Mouse (Mus musculus): ENCODE data around the gene Ccdc81.

DNA sequence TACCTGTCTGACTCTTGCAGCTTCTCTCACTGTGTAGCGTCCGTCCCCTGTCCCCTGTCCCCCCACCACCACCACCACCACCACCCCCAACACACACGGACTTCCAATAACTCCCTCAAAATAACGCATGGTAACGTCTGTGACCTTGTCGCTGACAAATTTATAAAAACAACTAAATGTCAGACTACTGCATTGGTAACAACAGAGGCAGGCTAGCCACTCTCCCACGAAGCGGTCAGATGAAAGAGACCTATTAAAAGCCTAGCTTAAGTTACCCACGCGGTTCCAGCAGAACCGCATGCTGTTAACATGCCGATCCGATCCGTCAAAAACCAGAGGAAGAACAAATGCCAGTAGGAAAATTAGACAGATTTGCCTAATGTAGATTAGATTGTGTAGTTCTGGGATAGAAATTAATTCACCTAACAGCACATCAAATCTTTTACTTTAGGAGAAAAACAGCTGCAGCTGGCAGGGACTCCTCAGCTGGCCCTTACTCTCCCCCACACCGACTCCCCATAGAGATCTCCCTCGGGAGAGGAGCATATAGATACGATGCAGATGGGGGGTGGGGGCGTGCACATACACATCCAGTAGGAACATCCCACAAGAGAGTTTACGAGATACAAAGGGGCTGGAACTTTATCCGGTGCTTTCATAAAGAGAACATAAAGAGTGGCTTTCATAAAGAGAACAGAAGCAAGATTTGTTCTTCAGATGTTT, 5.6 kb upstream of the Ccdc81 start:
- TF ChIP-seq CTCF (IDR thresholded peaks at IDR 0.05; ENCODE audit: low read depth) (no peak), EP300 (IDR thresholded peaks at IDR 0.05; ENCODE audit: low read depth) (no peak)

All from heart, postnatal 0 days (tissue).